Mouse (Mus musculus) liver, adult 2 months (tissue): Measurements from ENCODE around the gene Ptprd. TPM values are rescaled to one million over a fixed set of nuclear protein-coding genes. Genes with fewer than 3 reads are reported as not detected.

Experiments
- DNase-seq: peaks from one replicate; pipeline ENCODE4 v3.0.0-alpha.2; 2011; ENCODE audit warnings: low read depth, low spot score; ENCODE audit errors: extremely low read depth
- H3K27ac ChIP-seq: fragments of 200-500 bp; replicated peaks from 2 replicates; pipeline ENCODE4 v1.5.1; 2012; ENCODE audit warnings: low read depth, mild to moderate bottlenecking, control low read depth, inconsistent platforms, low read length; ENCODE audit not compliant: insufficient read depth
- H3K27me3 ChIP-seq: fragments of 200-500 bp; 2 replicates; pipeline ENCODE4 v1.6.1; 2012; ENCODE audit warnings: mild to moderate bottlenecking, moderate library complexity, low read length, inconsistent platforms; ENCODE audit not compliant: control insufficient read depth, insufficient read depth
- H3K36me3 ChIP-seq: fragments of 200-500 bp; 2 replicates; pipeline ENCODE4 v1.6.1; 2012; ENCODE audit warnings: low read length, inconsistent platforms; ENCODE audit not compliant: control insufficient read depth, insufficient read depth
- H3K4me1 ChIP-seq: fragments of 200-500 bp; 2 replicates; pipeline ENCODE4 v1.6.1; 2011; ENCODE audit warnings: low read length; ENCODE audit not compliant: control insufficient read depth, insufficient read depth
- H3K4me3 ChIP-seq: fragments of 200-500 bp; 2 replicates; pipeline ENCODE4 v1.5.1; 2011; ENCODE audit warnings: low read depth, mild to moderate bottlenecking, control low read depth, low read length, moderate library complexity; ENCODE audit not compliant: insufficient read depth
- H3K79me2 ChIP-seq: fragments of 200-500 bp; 2 replicates; pipeline ENCODE4 v1.6.1; 2012; ENCODE audit warnings: inconsistent platforms, mild to moderate bottlenecking, low read length, moderate library complexity; ENCODE audit not compliant: control insufficient read depth, insufficient read depth
- H3K9ac ChIP-seq: fragments of 200-500 bp; 2 replicates; pipeline ENCODE4 v1.6.1; 2012; ENCODE audit warnings: low read depth, mild to moderate bottlenecking, control low read depth, inconsistent platforms, low read length
- CTCF ChIP-seq: fragments of 200-500 bp; IDR thresholded peaks from 2 replicates; pipeline ENCODE4 v1.5.1; 2011; ENCODE audit warnings: low read depth, low read length, control low read depth
- POLR2A ChIP-seq: fragments of 200-500 bp; IDR thresholded peaks from 2 replicates; pipeline ENCODE4 v1.6.1; 2011; ENCODE audit warnings: low read length, control low read depth; ENCODE audit not compliant: insufficient read depth; ENCODE audit errors: extremely low read depth
- WGBS: fragments of 180-500 bp; shearing (Covaris S2); methylation state at CpG from one replicate; pipeline ENCODE4 v1.1.7; 2018; 5-methylcytosine and 5-hydroxymethylcytosine counted together
- polyA plus RNA-seq: library from polyadenylated mRNA; depleted of rRNA; stranded (reverse); fragments of >200 nt; gene quantifications from 2 replicates; pipeline ENCODE4 v1.2.3, GENCODE M21; 2012
- total RNA-seq: library from RNA; depleted of rRNA; stranded (reverse); fragments of >200 nt; gene quantifications from 2 replicates; pipeline ENCODE4 v1.2.3, GENCODE M21; 2014

Ptprd gene
- total and polyA plus RNA-seq, 2 experiments: 15.4 to 127 TPM

- no peak for DNase-seq
- Histone ChIP-seq H3K4me1 (no peaks in the 10 kb centered on the region), H3K36me3 (no peaks in the 10 kb centered on the region), H3K27ac (no peak overlapping the region), H3K79me2 (peaks cover 5% of the 10 kb centered on the region; the same call in 1 of the 2 replicates), H3K9ac (no peak overlapping the region), H3K4me3 (no peak overlapping the region), H3K27me3 (no peaks in the 10 kb centered on the region)
- WGBS: 91% methylated on average over 6 of the region's 6 CpGs
- TF ChIP-seq CTCF (no peak), POLR2A (no peak)
These were observed 1831.3 kb downstream of the Ptprd start for GRCm38 (mm10) chr4:76380312-76380917.

GRCm38 (mm10) chr4:76370041-76370880, 1841.5 kb downstream of the Ptprd start:
- Histone ChIP-seq H3K4me3 (peak overlapping the region; percentile 48), H3K27ac (peak overlapping the region; percentile 100), H3K9ac (peak overlapping the region; percentile 86), H3K27me3 (no peaks in the 10 kb centered on the region), H3K79me2 (peaks cover 5% of the 10 kb centered on the region), H3K4me1 (peaks cover 22% of the 10 kb centered on the region; the same call in 1 of the 2 replicates), H3K36me3 (no peaks in the 10 kb centered on the region)
- DNase-seq: peak; percentile 99
- TF ChIP-seq CTCF: no peak
- no peak for TF ChIP-seq POLR2A
- WGBS: 19% methylated on average over 4 of the region's 4 CpGs

- 25% methylated on average over 3 of the region's 3 CpGs for WGBS
- no peaks in the 10 kb centered on the region for H3K27me3 ChIP-seq
- no peak overlapping the region for H3K4me3 ChIP-seq
- no peaks in the 10 kb centered on the region for H3K36me3 ChIP-seq
- peak overlapping the region; percentile 94 for H3K27ac ChIP-seq
- peaks cover 3% of the 10 kb centered on the region; the same call in 1 of the 2 replicates for H3K79me2 ChIP-seq
- no peak for DNase-seq
- peaks cover 22% of the 10 kb centered on the region; the same call in 1 of the 2 replicates for H3K4me1 ChIP-seq
- TF ChIP-seq POLR2A (no peak), CTCF (no peak)
- no peak overlapping the region for H3K9ac ChIP-seq
These were observed 1842.7 kb downstream of the Ptprd start for GRCm38 (mm10) chr4:76369101-76369500.

- no peaks in the 10 kb centered on the region for H3K27me3 ChIP-seq
- TF ChIP-seq CTCF: no peak
- no peak for TF ChIP-seq POLR2A
- peaks cover 22% of the 10 kb centered on the region; the same call in 1 of the 2 replicates for H3K4me1 ChIP-seq
- peaks cover 3% of the 10 kb centered on the region; the same call in 1 of the 2 replicates for H3K79me2 ChIP-seq
- 31% methylated on average over 2 of the region's 2 CpGs for WGBS
- no peak overlapping the region for H3K9ac ChIP-seq
- peak; percentile 91 for DNase-seq
- H3K36me3 ChIP-seq: no peaks in the 10 kb centered on the region
- no peak overlapping the region for H3K4me3 ChIP-seq
- peak overlapping the region; percentile 94 for H3K27ac ChIP-seq
These were observed 1843.5 kb downstream of the Ptprd start for GRCm38 (mm10) chr4:76368291-76368690.

GRCm38 (mm10) chr4:76367285-76367684, 1844.5 kb downstream of the Ptprd start:
- WGBS: 31% methylated on average over 3 of the region's 3 CpGs

More at GRCm38 (mm10) chr4:76367285-76367684, 1844.5 kb downstream of the Ptprd start:
- Histone ChIP-seq H3K4me1 (peaks cover 26% of the 10 kb centered on the region; the same call in 1 of the 2 replicates), H3K9ac (no peak overlapping the region), H3K27ac (peak overlapping the region; percentile 48), H3K36me3 (no peaks in the 10 kb centered on the region), H3K27me3 (no peaks in the 10 kb centered on the region), H3K79me2 (peaks cover 3% of the 10 kb centered on the region; the same call in 1 of the 2 replicates), H3K4me3 (no peak overlapping the region)
- DNase-seq: peak; percentile 55
- TF ChIP-seq CTCF (no peak), POLR2A (no peak)
